Mouse (Mus musculus): ENCODE measurements around the gene S100a5. TPM values are rescaled to one million over a fixed set of nuclear protein-coding genes. Genes with fewer than 3 reads are reported as not detected.

The S100a5 gene
- total and polyA plus RNA-seq, 3 experiments: not detected

DNA sequence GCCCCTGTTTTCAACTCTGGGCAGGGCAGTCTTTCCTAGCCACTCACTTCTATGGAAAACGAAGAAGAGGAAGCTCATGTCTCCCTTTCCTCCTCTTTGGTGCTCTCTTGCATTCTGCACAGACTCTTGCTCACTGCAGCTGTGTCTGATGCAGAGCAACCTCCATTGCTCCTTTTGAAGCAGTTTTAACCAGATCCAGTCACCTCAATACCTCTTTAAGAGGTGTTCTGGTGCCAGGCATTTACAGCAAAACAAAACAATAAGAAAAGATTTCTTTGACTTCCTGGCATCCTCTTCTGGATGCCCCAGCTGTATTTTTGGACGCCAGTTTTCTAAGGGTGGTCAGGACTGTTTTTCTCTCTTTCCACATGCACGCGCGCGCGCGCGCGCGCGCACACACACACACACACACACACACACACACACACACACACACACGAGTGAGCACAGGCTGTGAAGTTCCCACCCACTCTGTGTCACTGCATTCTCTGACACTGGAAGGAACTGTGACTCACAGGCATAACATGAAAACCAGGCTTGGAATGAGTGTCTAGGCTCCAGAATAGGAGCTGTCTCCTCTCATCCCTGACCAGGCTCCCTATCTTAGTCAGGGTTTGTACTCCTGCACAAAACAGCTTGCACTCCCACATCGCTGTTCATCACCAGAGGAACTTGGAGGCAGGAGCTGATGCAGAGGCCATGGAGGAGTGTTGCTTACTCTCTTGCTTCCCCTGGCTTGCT lies 20.8 kb upstream of the S100a5 start:
- in situ Hi-C loops (cut with MboI; ENCODE audit: low pct_ligation_motif_present, low pct_unique_long_range_greater_than_20kb, low sequenced_read_pairs): no loop called here
- H3K4me3 ChIP-seq (replicated peaks in 1 of 3; ENCODE audit: low read depth in 2 of 3, low read length in 2 of 3, poor library complexity in 1 of 3): peak overlapping the region in 1 of 3 experiments; percentile 28
- H3K4me1 ChIP-seq (ENCODE audit: control insufficient read depth in 1 of 2, insufficient read depth in 2 of 2): peaks cover 23 to 50% of the 10 kb centered on the region in 2 experiments
- DNase-seq (ENCODE audit: extremely low read depth): peak; percentile 42
- H3K27ac ChIP-seq (ENCODE audit: insufficient read depth, low read depth): no peak overlapping the region
- TF ChIP-seq CTCF (conservative IDR thresholded peaks at IDR 0.05 in 1 of 2, IDR thresholded peaks at IDR 0.05 in 1 of 2; ENCODE audit: low read depth in 2 of 2, low read length in 2 of 2) (no peak), NRF1 (IDR thresholded peaks at IDR 0.05; ENCODE audit: low read depth, low read length) (peak; percentile 34; the same call in 1 of the 2 replicates), JUND (conservative IDR thresholded peaks at IDR 0.05; ENCODE audit: low read depth, low read length) (no peak)
- H3K4me2 ChIP-seq (ENCODE audit: insufficient read depth, low read depth, poor library complexity, severe bottlenecking): peak overlapping the region; percentile 33
- no peaks in the 10 kb centered on the region for H3K79me2 ChIP-seq (replicated peaks; ENCODE audit: control insufficient read depth, extremely low read depth, insufficient read depth, poor library complexity, severe bottlenecking)
- H3K9ac ChIP-seq (ENCODE audit: insufficient read depth, low read depth): no peak overlapping the region
- H3K27me3 ChIP-seq (replicated peaks): no peaks in the 10 kb centered on the region
- no peaks in the 10 kb centered on the region for H3K36me3 ChIP-seq (replicated peaks in 1 of 2; ENCODE audit: control insufficient read depth in 1 of 2, insufficient read depth in 1 of 2, low read length in 1 of 2)
- dilution Hi-C loops (cut with MboI; ENCODE audit: extremely low pct_ligation_motif_present, extremely low pct_unique_long_range_greater_than_20kb, low sequenced_read_pairs): no loop called here
- no peaks in the 10 kb centered on the region for H3K9me3 ChIP-seq (replicated peaks; ENCODE audit: low read length)

DNA sequence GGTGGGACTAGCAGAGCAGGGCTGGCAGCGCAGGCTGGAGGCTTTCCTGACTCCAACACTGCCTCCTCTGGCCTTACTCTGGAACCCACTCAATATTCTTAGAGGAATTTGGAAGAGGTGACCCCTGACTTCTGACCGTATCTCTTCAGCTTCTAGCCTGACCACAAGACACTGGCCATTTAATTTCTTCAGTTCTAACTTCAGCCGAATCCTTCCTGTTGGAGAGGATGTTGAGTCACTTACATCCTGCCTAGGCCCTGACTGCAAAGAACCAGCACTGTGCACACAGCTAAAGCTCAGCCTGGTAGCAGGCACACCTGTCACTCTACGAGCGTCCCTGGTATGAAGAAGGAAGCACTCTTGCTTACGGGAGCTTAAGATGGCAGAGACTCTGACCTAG lies 18.9 kb upstream of the S100a5 start:
- dilution Hi-C loops (cut with MboI; ENCODE audit: extremely low pct_ligation_motif_present, extremely low pct_unique_long_range_greater_than_20kb, low sequenced_read_pairs) (no loop called here), in situ Hi-C loops (cut with MboI; ENCODE audit: low pct_ligation_motif_present, low pct_unique_long_range_greater_than_20kb, low sequenced_read_pairs) (no loop called here)
- Histone ChIP-seq H3K79me2 (replicated peaks; ENCODE audit: control insufficient read depth, extremely low read depth, insufficient read depth, poor library complexity, severe bottlenecking) (no peaks in the 10 kb centered on the region), H3K4me3 (replicated peaks in 1 of 3; ENCODE audit: low read depth in 2 of 3, low read length in 2 of 3, poor library complexity in 1 of 3) (no peak overlapping the region), H3K9me3 (replicated peaks; ENCODE audit: low read length) (peaks cover 6% of the 10 kb centered on the region), H3K27ac (ENCODE audit: insufficient read depth, low read depth) (no peak overlapping the region), H3K27me3 (replicated peaks) (no peaks in the 10 kb centered on the region), H3K4me1 (ENCODE audit: control insufficient read depth in 1 of 2, insufficient read depth in 2 of 2) (peaks cover 17 to 39% of the 10 kb centered on the region in 2 experiments), H3K36me3 (replicated peaks in 1 of 2; ENCODE audit: control insufficient read depth in 1 of 2, insufficient read depth in 1 of 2, low read length in 1 of 2) (no peaks in the 10 kb centered on the region), H3K4me2 (ENCODE audit: insufficient read depth, low read depth, poor library complexity, severe bottlenecking) (no peak overlapping the region), H3K9ac (ENCODE audit: insufficient read depth, low read depth) (no peak overlapping the region)
- TF ChIP-seq POLR2A (IDR thresholded peaks at IDR 0.05; ENCODE audit: low read depth, low read length) (no peak), BHLHE40 (IDR thresholded peaks at IDR 0.05; ENCODE audit: low read depth, low read length) (no peak), NRF1 (IDR thresholded peaks at IDR 0.05; ENCODE audit: low read depth, low read length) (no peak), PAX5 (IDR thresholded peaks at IDR 0.05; ENCODE audit: low read length) (no peak)
- no peak for DNase-seq (ENCODE audit: extremely low read depth)

DNA sequence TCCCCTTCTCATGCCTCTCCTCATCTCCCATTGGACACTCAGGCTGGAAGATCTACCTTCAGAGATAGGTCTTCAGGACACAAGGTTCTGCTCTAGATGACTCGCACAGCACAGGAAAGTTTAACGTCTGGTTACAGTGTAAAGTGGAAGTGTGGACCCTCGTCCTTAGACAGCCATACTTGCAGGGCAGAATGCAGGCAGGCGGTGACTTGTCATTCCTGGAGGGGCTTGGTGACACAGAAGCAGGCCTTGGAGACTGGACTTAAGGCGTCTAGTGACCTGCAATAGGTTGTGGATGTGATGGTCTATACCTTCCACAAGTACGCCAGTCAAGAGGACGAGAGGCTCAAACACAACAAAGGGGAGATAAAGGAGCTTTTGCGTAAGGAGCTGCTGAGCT lies 18.4 kb upstream of the S100a5 start, which contains the start of gene S100a2:
TSS of gene S100a2 (plus strand) at position 301 of the 400 bp plus-strand sequence.
- Histone ChIP-seq H3K4me1 (ENCODE audit: control insufficient read depth in 1 of 2, insufficient read depth in 2 of 2) (peaks cover 17 to 36% of the 10 kb centered on the region in 2 experiments), H3K9me3 (replicated peaks; ENCODE audit: low read length) (peaks cover 7% of the 10 kb centered on the region), H3K4me3 (replicated peaks in 1 of 3; ENCODE audit: low read depth in 2 of 3, low read length in 2 of 3, poor library complexity in 1 of 3) (no peak within 1 kb of the TSS), H3K27me3 (replicated peaks) (no peaks in the 10 kb centered on the region), H3K79me2 (replicated peaks; ENCODE audit: control insufficient read depth, extremely low read depth, insufficient read depth, poor library complexity, severe bottlenecking) (no peaks in the 10 kb centered on the region), H3K9ac (ENCODE audit: insufficient read depth, low read depth) (no peak within 1 kb of the TSS), H3K4me2 (ENCODE audit: insufficient read depth, low read depth, poor library complexity, severe bottlenecking) (no peak within 1 kb of the TSS), H3K36me3 (replicated peaks in 1 of 2; ENCODE audit: control insufficient read depth in 1 of 2, insufficient read depth in 1 of 2, low read length in 1 of 2) (no peaks in the 10 kb centered on the region), H3K27ac (ENCODE audit: insufficient read depth, low read depth) (no peak within 1 kb of the TSS)
- dilution Hi-C loops (cut with MboI; ENCODE audit: extremely low pct_ligation_motif_present, extremely low pct_unique_long_range_greater_than_20kb, low sequenced_read_pairs): no loop called here
- in situ Hi-C loops (cut with MboI; ENCODE audit: low pct_ligation_motif_present, low pct_unique_long_range_greater_than_20kb, low sequenced_read_pairs): no loop called here
- TF ChIP-seq TBP (conservative IDR thresholded peaks at IDR 0.05; ENCODE audit: low read depth, low read length) (no peak), IRF4 (IDR thresholded peaks at IDR 0.05; ENCODE audit: low read depth, low read length) (no peak), NRF1 (IDR thresholded peaks at IDR 0.05; ENCODE audit: low read depth, low read length) (no peak), JUND (conservative IDR thresholded peaks at IDR 0.05; ENCODE audit: low read depth, low read length) (no peak), E2F4 (IDR thresholded peaks at IDR 0.05; ENCODE audit: insufficient replicate concordance, low read depth, low read length) (no peak), USF2 (conservative IDR thresholded peaks at IDR 0.05; ENCODE audit: low read depth, low read length) (no peak), HCFC1 (IDR thresholded peaks at IDR 0.05; ENCODE audit: low read depth, low read length) (no peak), POLR2AphosphoS2 (IDR thresholded peaks at IDR 0.05; ENCODE audit: low read depth, low read length) (no peak), POLR2A (IDR thresholded peaks at IDR 0.05; ENCODE audit: low read depth, low read length) (no peak), UBTF (IDR thresholded peaks at IDR 0.05; ENCODE audit: low read depth, low read length) (no peak), CTCF (conservative IDR thresholded peaks at IDR 0.05 in 1 of 2, IDR thresholded peaks at IDR 0.05 in 1 of 2; ENCODE audit: low read depth in 2 of 2, low read length in 2 of 2) (no peak), MAX (IDR thresholded peaks at IDR 0.05; ENCODE audit: low read length) (no peak), JUN (IDR thresholded peaks at IDR 0.05; ENCODE audit: insufficient read depth, low read depth, low read length) (no peak)
- DNase-seq (ENCODE audit: extremely low read depth): no peak

Data from CH12.LX (cell line).